Mouse (Mus musculus): ENCODE data around the gene Cecr2. TPM values are rescaled to one million over a fixed set of nuclear protein-coding genes. Genes with fewer than 3 reads are reported as not detected.

The Cecr2 gene
- polyA plus RNA-seq, 1 experiment from 2014 or later = 5.2 TPM

- Histone ChIP-seq H3K27me3 (ENCODE audit: control insufficient read depth, insufficient read depth, low read length) (no peaks in the 10 kb centered on the region), H3K4me2 (ENCODE audit: low read length) (no peak overlapping the region), H3K4me1 (ENCODE audit: control insufficient read depth, insufficient read depth, low read length) (peaks cover 6% of the 10 kb centered on the region; the same call in 1 of the 2 replicates), H3K36me3 (ENCODE audit: control insufficient read depth, insufficient read depth, low read length) (peaks cover 24% of the 10 kb centered on the region), H3K4me3 (replicated peaks; ENCODE audit: low read depth, low read length) (no peak overlapping the region), H3K9me3 (ENCODE audit: control insufficient read depth, low read length) (no peaks in the 10 kb centered on the region), H3K9ac (replicated peaks; ENCODE audit: low read length) (no peak overlapping the region), H3K27ac (replicated peaks; ENCODE audit: low read depth, low read length) (no peak overlapping the region)
- DNase-seq (peak; percentile 54), ATAC-seq (ENCODE audit: low FRiP score, low TSS enrichment) (no peak)
These were observed 122.7 kb downstream of the Cecr2 start for GRCm38 (mm10) chr6:120788904-120789303.

- H3K27me3 ChIP-seq (ENCODE audit: control insufficient read depth, insufficient read depth, low read length) = no peaks in the 10 kb centered on the region
- H3K4me1 ChIP-seq (ENCODE audit: control insufficient read depth, insufficient read depth, low read length) = no peaks in the 10 kb centered on the region
- H3K27ac ChIP-seq (replicated peaks; ENCODE audit: low read depth, low read length) = no peak overlapping the region
- H3K4me2 ChIP-seq (ENCODE audit: low read length) = no peak overlapping the region
- WGBS = 87% methylated on average over 11 of the region's 11 CpGs
- H3K9me3 ChIP-seq (ENCODE audit: control insufficient read depth, low read length) = no peaks in the 10 kb centered on the region
- no peak overlapping the region for H3K4me3 ChIP-seq (replicated peaks; ENCODE audit: low read depth, low read length)
- DNase-seq = no peak
- peaks cover 37% of the 10 kb centered on the region for H3K36me3 ChIP-seq (ENCODE audit: control insufficient read depth, insufficient read depth, low read length)
- no peak for ATAC-seq (ENCODE audit: low FRiP score, low TSS enrichment)
- no peak overlapping the region for H3K9ac ChIP-seq (replicated peaks; ENCODE audit: low read length)
These were observed 124.0 kb downstream of the Cecr2 start for GRCm38 (mm10) chr6:120790153-120790552.

- H3K36me3 ChIP-seq (ENCODE audit: control insufficient read depth, insufficient read depth, low read length) = peaks cover 42% of the 10 kb centered on the region
- H3K9ac ChIP-seq (replicated peaks; ENCODE audit: low read length) = no peak overlapping the region
- WGBS = 74% methylated on average over 5 of the region's 5 CpGs
- H3K4me1 ChIP-seq (ENCODE audit: control insufficient read depth, insufficient read depth, low read length) = no peaks in the 10 kb centered on the region
- ATAC-seq (ENCODE audit: low FRiP score, low TSS enrichment) (no peak), DNase-seq (no peak)
- H3K4me3 ChIP-seq (replicated peaks; ENCODE audit: low read depth, low read length) = no peak overlapping the region
- H3K4me2 ChIP-seq (ENCODE audit: low read length) = no peak overlapping the region
- no peak overlapping the region for H3K27ac ChIP-seq (replicated peaks; ENCODE audit: low read depth, low read length)
- no peaks in the 10 kb centered on the region for H3K9me3 ChIP-seq (ENCODE audit: control insufficient read depth, low read length)
- no peaks in the 10 kb centered on the region for H3K27me3 ChIP-seq (ENCODE audit: control insufficient read depth, insufficient read depth, low read length)
These were observed 124.5 kb downstream of the Cecr2 start for GRCm38 (mm10) chr6:120790717-120791116.

GRCm38 (mm10) chr6:120792947-120793346 is 126.8 kb downstream of the Cecr2 start:
- Histone ChIP-seq H3K4me2 (ENCODE audit: low read length) (no peak overlapping the region), H3K4me1 (ENCODE audit: control insufficient read depth, insufficient read depth, low read length) (no peaks in the 10 kb centered on the region), H3K4me3 (replicated peaks; ENCODE audit: low read depth, low read length) (no peak overlapping the region), H3K36me3 (ENCODE audit: control insufficient read depth, insufficient read depth, low read length) (peaks cover 65% of the 10 kb centered on the region), H3K9me3 (ENCODE audit: control insufficient read depth, low read length) (no peaks in the 10 kb centered on the region), H3K27me3 (ENCODE audit: control insufficient read depth, insufficient read depth, low read length) (no peaks in the 10 kb centered on the region), H3K9ac (replicated peaks; ENCODE audit: low read length) (no peak overlapping the region), H3K27ac (replicated peaks; ENCODE audit: low read depth, low read length) (no peak overlapping the region)
- no peak for ATAC-seq (ENCODE audit: low FRiP score, low TSS enrichment)
- 87% methylated on average over 8 of the region's 8 CpGs for WGBS
- DNase-seq = no peak

GRCm38 (mm10) chr6:120795422-120796086 is 129.4 kb downstream of the Cecr2 start:
- Histone ChIP-seq H3K4me2 (ENCODE audit: low read length) (no peak overlapping the region), H3K9me3 (ENCODE audit: control insufficient read depth, low read length) (no peaks in the 10 kb centered on the region), H3K9ac (replicated peaks; ENCODE audit: low read length) (no peak overlapping the region), H3K27me3 (ENCODE audit: control insufficient read depth, insufficient read depth, low read length) (no peaks in the 10 kb centered on the region), H3K4me3 (replicated peaks; ENCODE audit: low read depth, low read length) (no peak overlapping the region), H3K36me3 (ENCODE audit: control insufficient read depth, insufficient read depth, low read length) (peaks cover 91% of the 10 kb centered on the region), H3K4me1 (ENCODE audit: control insufficient read depth, insufficient read depth, low read length) (no peaks in the 10 kb centered on the region), H3K27ac (replicated peaks; ENCODE audit: low read depth, low read length) (no peak overlapping the region)
- DNase-seq = no peak
- 94% methylated on average over 5 of the region's 5 CpGs for WGBS
- ATAC-seq (ENCODE audit: low FRiP score, low TSS enrichment) = no peak

GRCm38 (mm10) chr6:120796111-120796510 is 129.9 kb downstream of the Cecr2 start:
- Histone ChIP-seq H3K27ac (replicated peaks; ENCODE audit: low read depth, low read length) (no peak overlapping the region), H3K27me3 (ENCODE audit: control insufficient read depth, insufficient read depth, low read length) (no peaks in the 10 kb centered on the region), H3K9ac (replicated peaks; ENCODE audit: low read length) (no peak overlapping the region), H3K4me1 (ENCODE audit: control insufficient read depth, insufficient read depth, low read length) (no peaks in the 10 kb centered on the region), H3K4me2 (ENCODE audit: low read length) (no peak overlapping the region), H3K9me3 (ENCODE audit: control insufficient read depth, low read length) (no peaks in the 10 kb centered on the region), H3K36me3 (ENCODE audit: control insufficient read depth, insufficient read depth, low read length) (peaks cover 96% of the 10 kb centered on the region), H3K4me3 (replicated peaks; ENCODE audit: low read depth, low read length) (no peak overlapping the region)
- 92% methylated on average over 2 of the region's 2 CpGs for WGBS
- ATAC-seq (ENCODE audit: low FRiP score, low TSS enrichment) = no peak
- no peak for DNase-seq

GRCm38 (mm10) chr6:120798019-120798418 is 131.8 kb downstream of the Cecr2 start:
- DNase-seq (no peak), ATAC-seq (ENCODE audit: low FRiP score, low TSS enrichment) (no peak)
- H3K4me3 ChIP-seq (replicated peaks; ENCODE audit: low read depth, low read length) = no peak overlapping the region
- no peak overlapping the region for H3K9ac ChIP-seq (replicated peaks; ENCODE audit: low read length)
- no peak overlapping the region for H3K4me2 ChIP-seq (ENCODE audit: low read length)
- no peak overlapping the region for H3K27ac ChIP-seq (replicated peaks; ENCODE audit: low read depth, low read length)
- H3K36me3 ChIP-seq (ENCODE audit: control insufficient read depth, insufficient read depth, low read length) = peaks cover 98% of the 10 kb centered on the region
- H3K27me3 ChIP-seq (ENCODE audit: control insufficient read depth, insufficient read depth, low read length) = no peaks in the 10 kb centered on the region
- WGBS = 92% methylated on average over 7 of the region's 7 CpGs
- no peaks in the 10 kb centered on the region for H3K9me3 ChIP-seq (ENCODE audit: control insufficient read depth, low read length)
- H3K4me1 ChIP-seq (ENCODE audit: control insufficient read depth, insufficient read depth, low read length) = no peaks in the 10 kb centered on the region

- Histone ChIP-seq H3K9ac (replicated peaks; ENCODE audit: low read length) (no peak overlapping the region), H3K4me3 (replicated peaks; ENCODE audit: low read depth, low read length) (no peak overlapping the region), H3K27me3 (ENCODE audit: control insufficient read depth, insufficient read depth, low read length) (no peaks in the 10 kb centered on the region), H3K27ac (replicated peaks; ENCODE audit: low read depth, low read length) (no peak overlapping the region), H3K4me2 (ENCODE audit: low read length) (no peak overlapping the region), H3K36me3 (ENCODE audit: control insufficient read depth, insufficient read depth, low read length) (peaks cover 98% of the 10 kb centered on the region), H3K9me3 (ENCODE audit: control insufficient read depth, low read length) (no peaks in the 10 kb centered on the region), H3K4me1 (ENCODE audit: control insufficient read depth, insufficient read depth, low read length) (no peaks in the 10 kb centered on the region)
- WGBS = 92% methylated on average over 4 of the region's 4 CpGs
- DNase-seq (no peak), ATAC-seq (ENCODE audit: low FRiP score, low TSS enrichment) (no peak)
These were observed 132.7 kb downstream of the Cecr2 start for GRCm38 (mm10) chr6:120798905-120799304.

GRCm38 (mm10) chr6:120799581-120800041 is 133.4 kb downstream of the Cecr2 start:
- no peaks in the 10 kb centered on the region for H3K27me3 ChIP-seq (ENCODE audit: control insufficient read depth, insufficient read depth, low read length)
- no peak overlapping the region for H3K4me3 ChIP-seq (replicated peaks; ENCODE audit: low read depth, low read length)
- no peak overlapping the region for H3K27ac ChIP-seq (replicated peaks; ENCODE audit: low read depth, low read length)
- ATAC-seq (ENCODE audit: low FRiP score, low TSS enrichment) (no peak), DNase-seq (no peak)
- no peaks in the 10 kb centered on the region for H3K9me3 ChIP-seq (ENCODE audit: control insufficient read depth, low read length)
- 91% methylated on average over 4 of the region's 4 CpGs for WGBS
- H3K9ac ChIP-seq (replicated peaks; ENCODE audit: low read length) = no peak overlapping the region
- no peaks in the 10 kb centered on the region for H3K4me1 ChIP-seq (ENCODE audit: control insufficient read depth, insufficient read depth, low read length)
- H3K4me2 ChIP-seq (ENCODE audit: low read length) = no peak overlapping the region
- H3K36me3 ChIP-seq (ENCODE audit: control insufficient read depth, insufficient read depth, low read length) = peaks cover 98% of the 10 kb centered on the region

All from midbrain, embryonic 14.5 days (tissue).